Mouse (Mus musculus) layer of hippocampus, adult 2 months (tissue): ENCODE measurements around the gene Lrmda. TPM values are rescaled to one million over a fixed set of nuclear protein-coding genes. Genes with fewer than 3 reads are reported as not detected.
"Not testable (repeated sequence)": the region's sequence is repeated elsewhere in the genome, so short reads cannot be mapped to it uniquely, and the experiment has no call there.

ENCODE experiments used
- DNase-seq, 2 experiments: peaks; one replicate each; pipeline ENCODE4 v3.0.0; 2022; ENCODE audit warnings: low spot score in 2 of 2
- H3K27ac ChIP-seq: fragments of 200-600 bp; 2 replicates; pipeline ENCODE4 v1.8.1; 2022
- H3K4me3 ChIP-seq: fragments of 200-600 bp; 2 replicates; pipeline ENCODE4 v1.8.1; 2022; ENCODE audit warnings: mild to moderate bottlenecking
- CTCF ChIP-seq: fragments of 200-600 bp; conservative IDR thresholded peaks from 2 replicates; pipeline ENCODE4 v1.8.1; 2022; ENCODE audit warnings: antibody characterized with exemption, mild to moderate bottlenecking, moderate library complexity
- total RNA-seq, 2 experiments: library from RNA; stranded (reverse); gene quantifications; 2 replicates each; pipeline ENCODE4 v1.2.3; 2021

Gene Lrmda
- total RNA-seq, 2 experiments from 2014 or later = 0.87 to 1.5 TPM

GRCm38 (mm10) chr14:22587958-22588296 is 568.4 kb downstream of the Lrmda start:
- Histone ChIP-seq H3K4me3 (no peak overlapping the region), H3K27ac (no peak overlapping the region)
- no peak for DNase-seq
- TF ChIP-seq CTCF = no peak

- H3K4me3 ChIP-seq, DNase-seq, H3K27ac ChIP-seq: not testable (repeated sequence)
Measured at GRCm38 (mm10) chr14:22588394-22588793, 568.9 kb downstream of the Lrmda start.

GRCm38 (mm10) chr14:22589503-22590215 is 570.1 kb downstream of the Lrmda start:
- Histone ChIP-seq H3K27ac (no peak overlapping the region), H3K4me3 (no peak overlapping the region)
- no peak for DNase-seq
- no peak for TF ChIP-seq CTCF

GRCm38 (mm10) chr14:22591186-22591585 is 571.7 kb downstream of the Lrmda start:
- no peak overlapping the region for H3K27ac ChIP-seq
- no peak for DNase-seq
- TF ChIP-seq CTCF = no peak
- no peak overlapping the region for H3K4me3 ChIP-seq

- DNase-seq = no peak
- H3K27ac ChIP-seq = no peak overlapping the region
- H3K4me3 ChIP-seq = no peak overlapping the region
- TF ChIP-seq CTCF = no peak
Measured at GRCm38 (mm10) chr14:22597508-22597907, 578.0 kb downstream of the Lrmda start.

GRCm38 (mm10) chr14:22598638-22599037 is 579.1 kb downstream of the Lrmda start:
- Histone ChIP-seq H3K27ac (no peak overlapping the region), H3K4me3 (no peak overlapping the region)
- no peak for TF ChIP-seq CTCF
- DNase-seq = no peak

GRCm38 (mm10) chr14:22600166-22600565 is 580.7 kb downstream of the Lrmda start:
- Histone ChIP-seq H3K27ac (no peak overlapping the region), H3K4me3 (no peak overlapping the region)
- DNase-seq = no peak
- no peak for TF ChIP-seq CTCF

GRCm38 (mm10) chr14:22602308-22602707 is 582.8 kb downstream of the Lrmda start:
- TF ChIP-seq CTCF = no peak
- Histone ChIP-seq H3K27ac (no peak overlapping the region), H3K4me3 (no peak overlapping the region)
- DNase-seq = no peak

- DNase-seq = no peak
- TF ChIP-seq CTCF = no peak
- no peak overlapping the region for H3K27ac ChIP-seq
Measured at GRCm38 (mm10) chr14:22608599-22608998, 589.1 kb downstream of the Lrmda start.

GRCm38 (mm10) chr14:22609261-22610245 is 590.0 kb downstream of the Lrmda start:
- DNase-seq = no peak
- Histone ChIP-seq H3K4me3 (no peak overlapping the region), H3K27ac (no peak overlapping the region)
- TF ChIP-seq CTCF = no peak

More at GRCm38 (mm10) chr14:22608599-22608998, 589.1 kb downstream of the Lrmda start:
- no peak overlapping the region for H3K4me3 ChIP-seq

GRCm38 (mm10) chr14:22611011-22611410 is 591.5 kb downstream of the Lrmda start:
- no peak overlapping the region for H3K4me3 ChIP-seq
- TF ChIP-seq CTCF = no peak
- no peak overlapping the region for H3K27ac ChIP-seq
- no peak for DNase-seq

GRCm38 (mm10) chr14:22620191-22620590 is 600.7 kb downstream of the Lrmda start:
- H3K27ac ChIP-seq = no peak overlapping the region
- no peak overlapping the region for H3K4me3 ChIP-seq
- DNase-seq = no peak
- no peak for TF ChIP-seq CTCF

GRCm38 (mm10) chr14:22621941-22622340 is 602.4 kb downstream of the Lrmda start:
- Histone ChIP-seq H3K4me3 (no peak overlapping the region), H3K27ac (no peak overlapping the region)
- DNase-seq = no peak
- no peak for TF ChIP-seq CTCF
